Mouse (Mus musculus) adrenal gland, adult 8-10 months (tissue): ENCODE data around the gene Slc35e3. TPM values are rescaled to one million over a fixed set of nuclear protein-coding genes. Genes with fewer than 3 reads are reported as not detected.
A peak's percentile ranks its signal among the peaks of the same experiment; 100 is the strongest.
"Not testable (repeated sequence)": the region's sequence is repeated elsewhere in the genome, so short reads cannot be mapped to it uniquely, and the experiment has no call there.

Experiments used
- DNase-seq: peaks from one replicate; pipeline ENCODE4 v3.0.0; 2022
- total RNA-seq, 4 experiments: library from RNA; stranded (reverse); gene quantifications; 2 replicates each; pipeline ENCODE4 v1.2.4; 2022

The Slc35e3 gene
- total RNA-seq, 4 experiments from 2014 or later, result 16.6 to 24.2 (median 20.5) TPM

GRCm38 (mm10) chr10:117712191-117712754, 33.9 kb downstream of the Slc35e3 start:
- no peak for DNase-seq

- no peak for DNase-seq
These were observed 34.8 kb downstream of the Slc35e3 start for GRCm38 (mm10) chr10:117711408-117711807.

GRCm38 (mm10) chr10:117710604-117711141, 35.5 kb downstream of the Slc35e3 start, which contains the start of gene Mdm2:
TSS of gene Mdm2 (minus strand) at chr10:117710758.
- DNase-seq, result peak; percentile 88

GRCm38 (mm10) chr10:117709930-117710603, 36.1 kb downstream of the Slc35e3 start:
- peak; percentile 81 for DNase-seq

GRCm38 (mm10) chr10:117709326-117709830, 36.8 kb downstream of the Slc35e3 start:
- no peak for DNase-seq

- no peak for DNase-seq
These were observed 37.3 kb downstream of the Slc35e3 start for GRCm38 (mm10) chr10:117708856-117709255.

- DNase-seq, result no peak
These were observed 37.8 kb downstream of the Slc35e3 start for GRCm38 (mm10) chr10:117708376-117708775.

GRCm38 (mm10) chr10:117707114-117707838, 38.9 kb downstream of the Slc35e3 start:
- DNase-seq, result no peak

GRCm38 (mm10) chr10:117706440-117706839, 39.7 kb downstream of the Slc35e3 start:
- DNase-seq, result no peak

GRCm38 (mm10) chr10:117705806-117706205, 40.4 kb downstream of the Slc35e3 start:
- DNase-seq, result no peak

GRCm38 (mm10) chr10:117704964-117705335, 41.2 kb downstream of the Slc35e3 start:
- no peak for DNase-seq

- DNase-seq, result not testable (repeated sequence)
These were observed 41.7 kb downstream of the Slc35e3 start for GRCm38 (mm10) chr10:117704314-117704963.

- DNase-seq, result no peak
These were observed 42.7 kb downstream of the Slc35e3 start for GRCm38 (mm10) chr10:117703506-117703905.

- DNase-seq, result no peak
These were observed 43.9 kb downstream of the Slc35e3 start for GRCm38 (mm10) chr10:117702024-117702833.

- DNase-seq, result no peak
These were observed 44.9 kb downstream of the Slc35e3 start for GRCm38 (mm10) chr10:117701034-117701829.

GRCm38 (mm10) chr10:117700450-117700849, 45.7 kb downstream of the Slc35e3 start:
- no peak for DNase-seq

GRCm38 (mm10) chr10:117699914-117700313, 46.3 kb downstream of the Slc35e3 start:
- DNase-seq, result no peak

- no peak for DNase-seq
These were observed 47.6 kb downstream of the Slc35e3 start for GRCm38 (mm10) chr10:117698313-117699138.

GRCm38 (mm10) chr10:117697561-117698115, 48.5 kb downstream of the Slc35e3 start:
- DNase-seq, result no peak
